In genomic region chr2:44970087-44970646, GRCm38 (mm10) we compare ENCODE assay signal across 27 mouse cellular contexts. TPM values are rescaled to one million over a fixed set of nuclear protein-coding genes. Genes with fewer than 3 reads are reported as not detected.
DNase-seq lines count a peak whose midpoint lies in the region; ATAC-seq and TF ChIP-seq lines count a peak whose summit lies in the region.
"Had no signal": no experiment of that assay in that cellular context is flagged by ENCODE, and none has a peak within 500 bp of the region (broad histone marks: within the 10 kb centered on the region; RNA-seq: fewer than 3 reads in every experiment).

No protein-coding gene starts in this region.

- TF ChIP-seq CTCF in left cerebral cortex, adult 2 months (IDR thresholded peaks at IDR 0.05): no peak

- no peaks in the 10 kb centered on the region for H3K27me3 ChIP-seq in liver, embryonic 16.5 days (ENCODE audit: control insufficient read depth, insufficient read depth, low read depth, low read length)
- H3K27me3 ChIP-seq: embryonic facial prominence, embryonic 12.5 days; forebrain, embryonic 12.5 days; heart, embryonic 12.5 days; hindbrain, embryonic 12.5 days; limb, embryonic 12.5 days; neural tube, embryonic 15.5 days had no signal

- peaks cover 26% of the 10 kb centered on the region for H3K4me1 ChIP-seq in liver, embryonic 16.5 days (ENCODE audit: control insufficient read depth, low read depth, low read length)
- H3K4me1 ChIP-seq: embryonic facial prominence, embryonic 12.5 days; forebrain, embryonic 12.5 days; heart, embryonic 12.5 days; hindbrain, embryonic 12.5 days; limb, embryonic 12.5 days; neural tube, embryonic 15.5 days had no signal

- no peak overlapping the region for H3K9ac ChIP-seq in liver, embryonic 16.5 days (ENCODE audit: low read depth, low read length)
- H3K9ac ChIP-seq: embryonic facial prominence, embryonic 12.5 days; forebrain, embryonic 12.5 days; heart, embryonic 12.5 days; hindbrain, embryonic 12.5 days; limb, embryonic 12.5 days; neural tube, embryonic 15.5 days had no signal

- ATAC-seq in common myeloid progenitor, adult 5-6 weeks (replicated peaks; ENCODE audit: low read depth, poor library complexity, severe bottlenecking): peak; percentile 48
- ATAC-seq in liver, embryonic 16.5 days (ENCODE audit: low read depth): peak; percentile 68
- ATAC-seq: CD4-positive, CD25-positive, alpha-beta regulatory T cell, adult 4 months had no signal

- 33% methylated on average over 6 of the region's 6 CpGs for WGBS in liver, embryonic 16.5 days (ENCODE audit: insufficient replicate concordance)

- no peaks in the 10 kb centered on the region for H3K36me3 ChIP-seq in liver, embryonic 16.5 days (ENCODE audit: control insufficient read depth, insufficient read depth)
- H3K36me3 ChIP-seq: embryonic facial prominence, embryonic 12.5 days; forebrain, embryonic 12.5 days; heart, embryonic 12.5 days; hindbrain, embryonic 12.5 days; limb, embryonic 12.5 days; neural tube, embryonic 15.5 days had no signal

- no peaks in the 10 kb centered on the region for H3K9me3 ChIP-seq in liver, embryonic 16.5 days (replicated peaks; ENCODE audit: control insufficient read depth, low read length)
- H3K9me3 ChIP-seq: embryonic facial prominence, embryonic 12.5 days; forebrain, embryonic 12.5 days; heart, embryonic 12.5 days; limb, embryonic 12.5 days; neural tube, embryonic 15.5 days had no signal

- no peak overlapping the region for H3K4me3 ChIP-seq in left cerebral cortex, adult 2 months
- H3K4me3 ChIP-seq in liver, embryonic 16.5 days (ENCODE audit: low read depth, low read length): no peak overlapping the region
- H3K4me3 ChIP-seq: embryonic facial prominence, embryonic 12.5 days; erythroblast, embryonic 14.5 days; forebrain, embryonic 12.5 days; gastrocnemius, adult 2 months; heart, embryonic 12.5 days; hindbrain, embryonic 12.5 days; limb, embryonic 12.5 days; neural tube, embryonic 15.5 days had no signal

- intact Hi-C loops in left cerebral cortex, adult 2 months (cut with DNase I): no loop called here

- H3K4me2 ChIP-seq in liver, embryonic 16.5 days (ENCODE audit: low read depth, low read length): peak overlapping the region; percentile 30; the same call in 1 of the 2 replicates
- H3K4me2 ChIP-seq: embryonic facial prominence, embryonic 12.5 days; forebrain, embryonic 12.5 days; heart, embryonic 12.5 days; hindbrain, embryonic 12.5 days; limb, embryonic 12.5 days; neural tube, embryonic 15.5 days had no signal

- DNase-seq in left cerebral cortex, adult 2 months (ENCODE audit: extremely low spot score in 1 of 2, low spot score in 2 of 2): no peak
- no peak for DNase-seq in left cerebral cortex, adult 11 months (ENCODE audit: low spot score)
- peak; percentile 77 for DNase-seq in MEL-GATA-1-ER (ENCODE audit: extremely low read depth, low read depth)
- DNase-seq in gastrocnemius, adult 8-10 months (ENCODE audit: low spot score in 2 of 2): no peak
- DNase-seq in kidney, adult 9 months: no peak
- no peak for DNase-seq in heart, postnatal 4 days
- DNase-seq: adrenal gland, postnatal 25 days; cerebellum, adult 11-12 months; cerebellum, postnatal 10 days; gastrocnemius, adult 2 months; heart, postnatal 14 days; kidney, adult 11 months; kidney, postnatal 14 days; lung, adult 2 months; lung, postnatal 14 days; thymus, adult 18-20 months; thymus, postnatal 36 days had no signal

- H3K27ac ChIP-seq in left cerebral cortex, adult 2 months: 0 out of 2 replicates have a peak overlapping the region, but pooled peaks have one; percentile 7
- H3K27ac ChIP-seq in liver, embryonic 16.5 days (ENCODE audit: low read length): peak overlapping the region; percentile 48; the same call in 1 of the 2 replicates
- H3K27ac ChIP-seq: embryonic facial prominence, embryonic 12.5 days; forebrain, embryonic 12.5 days; gastrocnemius, adult 2 months; hindbrain, embryonic 12.5 days; limb, embryonic 12.5 days; neural tube, embryonic 15.5 days had no signal

RNA-seq across cellular contexts. Expression of gene Gtdc1, which starts 42.7 kb away (rescaled TPM):
- 10 to 100 TPM; 81.9 to 89.9 TPM for total RNA-seq in left cerebral cortex, adult 2 months (2021)
- total RNA-seq in common myeloid progenitor, adult 5-6 weeks (2017): 10.8 and 11.8 TPM in 2 replicates
- polyA plus RNA-seq in liver, embryonic 16.5 days (2015; fragmentation: Nextera tagmentation; extraction: Ambion mirVana): 2.9 and 4.1 TPM in 2 replicates
- 10 to 100 TPM; 28.7 to 38.1 (median 35.3) TPM for total RNA-seq in gastrocnemius, adult 8-10 months (2022)
- total RNA-seq in heart, postnatal 4 days (2021): 10 to 100 TPM; 33.5 to 38.5 TPM
